Mouse (Mus musculus): Measurements from ENCODE around the gene Stat2. TPM values are rescaled to one million over a fixed set of nuclear protein-coding genes. Genes with fewer than 3 reads are reported as not detected.

Gene Stat2
- total and polyA plus RNA-seq, 3 experiments = 10.0 to 23.3 (median 15.0) TPM

GRCm38 (mm10) chr10:128239140-128239539 is 31.2 kb upstream of the Stat2 start:
- Histone ChIP-seq H3K4me1 (ENCODE audit: insufficient read depth, low read depth, low read length) (peaks cover 21% of the 10 kb centered on the region), H3K4me3 (ENCODE audit: low read depth, low read length) (no peak overlapping the region), H3K36me3 (replicated peaks) (peaks cover 85% of the 10 kb centered on the region), H3K9me3 (replicated peaks) (no peaks in the 10 kb centered on the region), H3K27me3 (ENCODE audit: insufficient read depth, low read length) (no peaks in the 10 kb centered on the region)
- TF ChIP-seq CTCF (IDR thresholded peaks at IDR 0.05; ENCODE audit: low read depth, low read length) = no peak
- no peak for TF ChIP-seq GATA1 (IDR thresholded peaks at IDR 0.05; ENCODE audit: borderline replicate concordance, low read length)
- no peak for TF ChIP-seq GATA2 (IDR thresholded peaks at IDR 0.05; ENCODE audit: borderline replicate concordance, low read depth, low read length)
- no peak for TF ChIP-seq POLR2AphosphoS5 (IDR thresholded peaks at IDR 0.05; ENCODE audit: insufficient replicate concordance, low read depth, low read length)
- no peak for TF ChIP-seq TAL1 (conservative IDR thresholded peaks at IDR 0.05; ENCODE audit: low read depth, low read length)
- ATAC-seq (ENCODE audit: extremely low read depth, insufficient number of reproducible peaks, low FRiP score, poor library complexity, severe bottlenecking) (no peak), DNase-seq (ENCODE audit: low spot score) (no peak)

GRCm38 (mm10) chr10:128240131-128240530 is 30.2 kb upstream of the Stat2 start:
- no peaks in the 10 kb centered on the region for H3K27me3 ChIP-seq (ENCODE audit: insufficient read depth, low read length)
- peaks cover 86% of the 10 kb centered on the region for H3K36me3 ChIP-seq (replicated peaks)
- H3K9me3 ChIP-seq (replicated peaks) = no peaks in the 10 kb centered on the region
- peaks cover 15% of the 10 kb centered on the region for H3K4me1 ChIP-seq (ENCODE audit: insufficient read depth, low read depth, low read length)
- ATAC-seq (ENCODE audit: extremely low read depth, insufficient number of reproducible peaks, low FRiP score, poor library complexity, severe bottlenecking) = no peak
- no peak overlapping the region for H3K4me3 ChIP-seq (ENCODE audit: low read depth, low read length)
- DNase-seq (ENCODE audit: low spot score) = no peak
- TF ChIP-seq POLR2AphosphoS5 (IDR thresholded peaks at IDR 0.05; ENCODE audit: insufficient replicate concordance, low read depth, low read length) = no peak
- no peak for TF ChIP-seq GATA1 (IDR thresholded peaks at IDR 0.05; ENCODE audit: borderline replicate concordance, low read length)
- no peak for TF ChIP-seq TAL1 (conservative IDR thresholded peaks at IDR 0.05; ENCODE audit: low read depth, low read length)
- TF ChIP-seq GATA2 (IDR thresholded peaks at IDR 0.05; ENCODE audit: borderline replicate concordance, low read depth, low read length) = no peak
- TF ChIP-seq CTCF (IDR thresholded peaks at IDR 0.05; ENCODE audit: low read depth, low read length) = no peak

- Histone ChIP-seq H3K4me1 (ENCODE audit: insufficient read depth, low read depth, low read length) (peaks cover 2% of the 10 kb centered on the region; the same call in 1 of the 2 replicates), H3K36me3 (replicated peaks) (peaks cover 97% of the 10 kb centered on the region), H3K27me3 (ENCODE audit: insufficient read depth, low read length) (no peaks in the 10 kb centered on the region), H3K9me3 (replicated peaks) (no peaks in the 10 kb centered on the region), H3K4me3 (ENCODE audit: low read depth, low read length) (no peak overlapping the region)
- TF ChIP-seq TAL1 (conservative IDR thresholded peaks at IDR 0.05; ENCODE audit: low read depth, low read length) (no peak), POLR2AphosphoS5 (IDR thresholded peaks at IDR 0.05; ENCODE audit: insufficient replicate concordance, low read depth, low read length) (no peak), GATA2 (IDR thresholded peaks at IDR 0.05; ENCODE audit: borderline replicate concordance, low read depth, low read length) (no peak)
- ATAC-seq (ENCODE audit: extremely low read depth, insufficient number of reproducible peaks, low FRiP score, poor library complexity, severe bottlenecking) = no peak
- no peak for DNase-seq (ENCODE audit: low spot score)
Observed at GRCm38 (mm10) chr10:128243252-128243651, 27.1 kb upstream of the Stat2 start.

GRCm38 (mm10) chr10:128244121-128244520 is 26.2 kb upstream of the Stat2 start:
- no peak for DNase-seq (ENCODE audit: low spot score)
- H3K4me3 ChIP-seq (ENCODE audit: low read depth, low read length) = no peak overlapping the region
- H3K9me3 ChIP-seq (replicated peaks) = no peaks in the 10 kb centered on the region
- H3K4me1 ChIP-seq (ENCODE audit: insufficient read depth, low read depth, low read length) = no peaks in the 10 kb centered on the region; the same call in 1 of the 2 replicates
- H3K27me3 ChIP-seq (ENCODE audit: insufficient read depth, low read length) = no peaks in the 10 kb centered on the region
- no peak for TF ChIP-seq TAL1 (conservative IDR thresholded peaks at IDR 0.05; ENCODE audit: low read depth, low read length)
- no peak for ATAC-seq (ENCODE audit: extremely low read depth, insufficient number of reproducible peaks, low FRiP score, poor library complexity, severe bottlenecking)
- H3K36me3 ChIP-seq (replicated peaks) = peaks cover 99% of the 10 kb centered on the region

- no peak for TF ChIP-seq GATA2 (IDR thresholded peaks at IDR 0.05; ENCODE audit: borderline replicate concordance, low read depth, low read length)
- TF ChIP-seq CTCF (IDR thresholded peaks at IDR 0.05; ENCODE audit: low read depth, low read length) = no peak
- TF ChIP-seq POLR2AphosphoS5 (IDR thresholded peaks at IDR 0.05; ENCODE audit: insufficient replicate concordance, low read depth, low read length) = no peak
- TF ChIP-seq GATA1 (IDR thresholded peaks at IDR 0.05; ENCODE audit: borderline replicate concordance, low read length) = no peak
- no peak for TF ChIP-seq TAL1 (conservative IDR thresholded peaks at IDR 0.05; ENCODE audit: low read depth, low read length)
- ATAC-seq (ENCODE audit: extremely low read depth, insufficient number of reproducible peaks, low FRiP score, poor library complexity, severe bottlenecking) = no peak
- no peaks in the 10 kb centered on the region for H3K9me3 ChIP-seq (replicated peaks)
- no peaks in the 10 kb centered on the region for H3K4me1 ChIP-seq (ENCODE audit: insufficient read depth, low read depth, low read length)
- DNase-seq (ENCODE audit: low spot score) = no peak
- no peak overlapping the region for H3K4me3 ChIP-seq (ENCODE audit: low read depth, low read length)
- peaks cover 100% of the 10 kb centered on the region for H3K36me3 ChIP-seq (replicated peaks)
- no peaks in the 10 kb centered on the region for H3K27me3 ChIP-seq (ENCODE audit: insufficient read depth, low read length)
Observed at GRCm38 (mm10) chr10:128247020-128247732, 23.2 kb upstream of the Stat2 start.

GRCm38 (mm10) chr10:128250565-128250964 is 19.8 kb upstream of the Stat2 start:
- Histone ChIP-seq H3K4me3 (ENCODE audit: low read depth, low read length) (no peak overlapping the region), H3K27me3 (ENCODE audit: insufficient read depth, low read length) (no peaks in the 10 kb centered on the region), H3K36me3 (replicated peaks) (peaks cover 84% of the 10 kb centered on the region), H3K9me3 (replicated peaks) (no peaks in the 10 kb centered on the region), H3K4me1 (ENCODE audit: insufficient read depth, low read depth, low read length) (no peaks in the 10 kb centered on the region)
- no peak for DNase-seq (ENCODE audit: low spot score)
- no peak for ATAC-seq (ENCODE audit: extremely low read depth, insufficient number of reproducible peaks, low FRiP score, poor library complexity, severe bottlenecking)
- TF ChIP-seq CTCF (IDR thresholded peaks at IDR 0.05; ENCODE audit: low read depth, low read length) = no peak
- no peak for TF ChIP-seq TAL1 (conservative IDR thresholded peaks at IDR 0.05; ENCODE audit: low read depth, low read length)
